Mouse (Mus musculus) testis, adult 2 months (tissue): ENCODE measurements around the gene Fbxl16.

Source experiments
- CTCF ChIP-seq: fragments of 200-500 bp; IDR thresholded peaks from 2 replicates; pipeline ENCODE4 v1.5.1; 2012; ENCODE audit warnings: low read depth, mild to moderate bottlenecking, inconsistent platforms, low read length, moderate library complexity; ENCODE audit not compliant: control insufficient read depth, insufficient read depth, insufficient replicate concordance
- POLR2A ChIP-seq: fragments of 200-500 bp; IDR thresholded peaks from 2 replicates; pipeline ENCODE4 v1.6.1; 2012; ENCODE audit warnings: low read depth, mild to moderate bottlenecking, inconsistent platforms, low read length, moderate library complexity; ENCODE audit not compliant: control insufficient read depth

DNA sequence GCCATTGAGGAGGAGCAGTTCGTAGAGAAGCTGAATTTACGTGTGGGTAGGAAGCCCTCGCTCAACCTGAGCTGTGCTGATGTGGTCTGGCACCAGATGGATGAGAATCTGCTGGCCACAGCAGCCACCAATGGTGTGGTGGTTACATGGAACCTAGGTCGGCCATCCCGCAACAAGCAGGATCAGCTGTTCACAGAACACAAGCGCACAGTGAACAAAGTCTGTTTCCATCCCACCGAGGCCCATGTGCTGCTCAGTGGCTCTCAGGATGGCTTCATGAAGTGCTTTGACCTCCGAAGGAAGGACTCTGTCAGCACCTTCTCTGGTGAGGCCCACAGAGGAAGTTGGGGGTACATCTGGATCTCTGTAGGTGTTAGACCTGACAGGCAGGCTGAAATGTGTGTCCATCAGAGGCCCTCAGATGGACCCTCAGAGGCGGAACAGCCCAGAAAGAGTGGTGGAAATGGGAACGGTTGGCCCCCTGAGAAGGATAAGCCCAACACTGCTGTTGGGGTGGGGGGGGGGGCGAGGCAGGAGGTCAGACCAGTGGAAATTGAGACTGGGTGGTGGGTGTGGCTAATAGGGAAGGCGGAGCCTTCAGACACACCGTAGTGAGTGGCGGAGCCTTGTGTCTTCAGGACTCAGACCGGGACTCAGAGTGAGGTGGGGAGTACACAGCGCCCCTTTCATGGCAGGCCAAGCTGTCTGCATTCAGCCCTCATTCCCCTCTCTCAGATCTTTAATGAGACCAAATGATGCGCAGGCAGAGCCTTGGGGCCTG, 15.7 kb downstream of the Fbxl16 start:
- TF ChIP-seq CTCF (no peak), POLR2A (no peak)
